Mouse (Mus musculus): ENCODE data around the gene Ccdc187.

DNA sequence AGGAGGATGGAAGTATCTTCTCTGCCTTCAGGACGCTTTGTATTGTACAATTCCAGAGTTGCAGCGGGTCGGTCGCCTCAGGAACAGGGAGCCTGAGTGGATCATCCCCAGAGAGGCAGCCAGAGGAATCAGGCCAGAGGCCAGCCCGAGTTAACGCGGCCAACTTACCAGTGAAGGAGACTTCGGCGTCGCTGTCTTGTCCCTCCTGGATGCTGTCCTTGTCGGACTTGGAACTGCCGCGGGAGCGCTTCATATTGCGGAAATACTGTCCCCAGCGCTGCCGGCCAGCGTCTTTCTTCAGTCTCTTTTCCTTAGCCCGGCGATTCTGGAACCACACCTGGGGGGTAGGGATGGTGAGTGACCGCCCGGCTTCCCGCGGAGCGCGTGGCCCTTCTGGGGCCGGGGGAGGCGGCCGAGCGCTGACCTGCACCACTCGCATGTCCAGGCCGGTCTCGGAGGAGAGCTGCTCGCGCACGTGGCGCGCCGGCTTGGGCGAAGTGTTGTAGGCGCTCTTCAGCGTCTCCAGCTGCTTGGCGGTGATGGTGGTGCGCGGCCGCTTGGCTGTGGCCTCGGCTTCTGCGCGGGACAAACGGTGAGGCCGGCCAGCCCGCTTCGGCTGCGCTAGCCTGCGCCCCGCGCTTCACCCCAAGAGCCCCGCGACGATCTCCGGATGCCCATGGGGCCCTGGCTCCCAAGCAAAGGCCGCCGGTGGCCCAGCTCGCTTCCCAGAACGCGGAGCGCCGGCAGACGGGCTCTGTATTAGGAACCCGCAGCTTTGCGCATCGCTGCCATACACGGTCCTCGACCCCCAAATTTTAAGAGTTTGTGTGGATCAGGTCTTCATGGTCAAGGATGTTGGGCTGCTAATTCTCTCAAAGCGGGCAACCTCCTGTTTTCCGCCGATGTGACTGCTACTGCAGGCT, 92.2 kb downstream of the Ccdc187 start:
- TF ChIP-seq HCFC1 (IDR thresholded peaks at IDR 0.05; ENCODE audit: borderline replicate concordance, insufficient read depth, low read length) (no peak), ZC3H11A (IDR thresholded peaks at IDR 0.05; ENCODE audit: borderline replicate concordance, low read depth, low read length) (no peak), CHD2 (IDR thresholded peaks at IDR 0.05; ENCODE audit: low read depth, low read length) (no peak), ZNF384 (IDR thresholded peaks at IDR 0.05; ENCODE audit: low read depth, low read length) (no peak)
